Mouse (Mus musculus) spleen, embryonic (tissue): ENCODE data around the gene Pou6f2.

ENCODE experiments used
- CTCF ChIA-PET: fragments of 350-600 bp; sonication (Branson Sonifier 250); formaldehyde crosslinking; loops from one replicate; lab custom pipeline; 2022; lab: Charles Lee

Pou6f2 gene

GRCm38 (mm10) chr13:18397586-18397985, at the start of gene Pou6f2:
Gene Pou6f2 (minus strand): TSS chr13:18397686.
- CTCF ChIA-PET, result no interaction called here

- CTCF ChIA-PET, result no interaction called here
These were observed 42.4 kb upstream of the Pou6f2 start for GRCm38 (mm10) chr13:18439858-18440257.

- CTCF ChIA-PET, result no interaction called here
These were observed 9.8 kb downstream of the Pou6f2 start for GRCm38 (mm10) chr13:18387673-18388072.

- CTCF ChIA-PET, result interaction anchor here (0.6 kb wide), 1 partner anchor 64 kb away, joined by 5 read pairs; no protein-coding TSS in a partner anchor
These were observed 34.1 kb downstream of the Pou6f2 start for GRCm38 (mm10) chr13:18363373-18363772.

GRCm38 (mm10) chr13:18344580-18345333, 52.7 kb downstream of the Pou6f2 start:
- CTCF ChIA-PET, result no interaction called here

GRCm38 (mm10) chr13:18338910-18339501, 58.5 kb downstream of the Pou6f2 start:
- CTCF ChIA-PET, result no interaction called here

DNA sequence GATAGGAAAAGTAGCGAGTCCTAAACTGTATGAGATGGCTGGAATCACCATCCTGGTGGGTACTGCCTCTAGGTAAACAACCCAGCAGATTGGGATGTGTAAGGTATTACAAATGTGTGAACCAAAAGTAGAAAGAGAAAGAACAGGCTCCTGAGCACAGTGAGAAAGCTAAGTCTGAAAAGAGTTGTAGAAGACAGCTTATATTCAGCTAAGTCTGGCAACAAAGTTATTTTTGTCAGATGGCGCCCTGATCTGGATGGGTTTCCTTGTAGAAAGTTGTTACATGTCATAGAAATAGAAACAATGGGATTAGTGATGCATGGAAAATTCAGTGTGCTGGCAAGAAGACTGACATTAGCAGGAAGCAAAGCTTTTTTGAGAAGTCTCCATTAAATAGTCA, 59.5 kb downstream of the Pou6f2 start:
- CTCF ChIA-PET, result no interaction called here

DNA sequence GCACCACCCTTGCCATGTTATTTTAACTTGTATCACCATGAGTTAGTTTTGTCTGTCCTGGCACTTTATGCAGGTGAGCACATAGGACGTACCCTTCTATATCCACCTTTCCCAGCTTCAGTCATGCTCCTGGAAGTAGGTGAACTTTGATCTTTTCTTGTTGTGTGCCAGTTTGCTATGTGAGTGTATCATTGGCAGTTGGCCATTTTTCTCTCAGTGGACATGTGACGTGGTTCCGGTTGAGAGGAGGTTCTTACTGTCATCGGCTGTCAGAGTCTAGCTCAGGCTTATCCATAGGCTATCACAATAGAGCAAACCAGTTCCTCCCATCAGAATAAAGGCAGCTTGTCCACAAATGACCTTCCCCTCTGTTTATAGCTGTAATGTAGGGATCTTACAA, 63.5 kb downstream of the Pou6f2 start:
- CTCF ChIA-PET, result no interaction called here

DNA sequence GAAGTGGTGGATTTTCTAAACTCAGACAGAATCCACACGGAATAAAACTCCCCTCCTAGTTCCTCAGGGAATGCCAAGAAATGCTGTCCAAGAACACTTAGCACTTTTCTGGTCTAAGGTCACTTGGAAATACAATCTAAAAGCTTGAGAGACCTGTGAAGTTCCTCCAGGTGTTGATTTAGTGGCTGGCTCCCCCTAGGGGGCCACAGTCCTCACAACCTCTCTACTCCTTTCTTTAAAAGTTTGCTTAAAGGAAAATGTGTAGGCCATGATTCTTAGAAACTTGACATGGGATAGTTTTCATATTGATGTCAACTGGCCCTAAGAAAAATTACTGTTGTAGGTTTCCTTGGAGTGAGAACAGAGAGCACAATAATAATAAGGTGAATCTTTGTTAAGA, 64.9 kb downstream of the Pou6f2 start:
- CTCF ChIA-PET, result no interaction called here

DNA sequence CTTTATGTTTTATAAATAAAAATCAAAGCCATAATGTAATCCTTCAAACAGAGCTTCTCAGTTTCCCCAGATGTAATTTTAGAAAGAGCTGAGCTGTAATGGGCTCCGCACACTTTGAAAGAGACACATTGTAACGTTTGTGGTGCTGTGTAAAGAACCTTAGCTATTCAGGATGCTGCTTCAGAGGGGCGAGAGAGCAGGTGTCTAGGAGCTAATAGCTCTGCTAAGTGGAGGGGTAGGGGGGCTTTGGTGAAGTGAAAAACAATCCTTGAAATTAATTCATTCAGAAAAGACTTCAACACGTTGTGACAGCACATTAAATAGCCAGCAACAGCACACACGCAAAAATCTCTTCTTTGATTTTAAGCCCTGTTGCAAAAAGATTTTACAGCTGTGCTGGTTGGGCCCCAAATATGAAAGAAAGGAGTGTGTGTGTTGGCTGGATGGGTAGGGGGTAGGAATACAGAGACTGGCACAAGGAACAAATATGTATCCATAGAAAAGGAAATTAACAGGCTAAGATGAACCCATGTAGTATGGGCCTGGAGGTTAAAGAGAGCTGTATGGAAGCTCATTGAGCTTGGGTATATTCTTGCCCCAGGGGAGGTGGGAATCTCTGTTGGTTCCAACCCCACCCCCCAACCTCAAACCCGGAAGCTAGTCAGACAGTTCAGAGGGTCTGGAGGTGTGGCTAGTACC, 73.4 kb downstream of the Pou6f2 start:
- CTCF ChIA-PET, result no interaction called here

DNA sequence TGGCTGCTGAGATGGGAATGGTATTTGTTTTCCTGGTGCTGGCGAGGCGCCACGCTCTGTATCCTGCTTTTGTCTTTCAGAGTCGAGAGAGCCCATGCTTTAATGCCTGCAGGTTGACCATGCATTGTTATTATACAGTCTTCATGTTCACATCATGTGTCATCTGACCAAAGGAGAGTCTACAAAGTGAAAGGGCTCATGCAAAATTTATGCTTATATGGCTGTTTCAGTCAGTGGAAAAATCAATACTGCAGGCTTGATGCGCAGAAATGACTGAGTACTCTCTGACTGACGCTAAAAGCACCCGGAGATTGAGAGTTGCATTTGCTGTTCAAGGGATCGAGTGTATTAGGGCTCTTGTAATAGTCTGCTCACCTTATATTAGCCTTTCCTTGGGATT, 74.1 kb downstream of the Pou6f2 start:
- CTCF ChIA-PET, result no interaction called here

- CTCF ChIA-PET, result no interaction called here
These were observed 84.9 kb downstream of the Pou6f2 start for GRCm38 (mm10) chr13:18312613-18313012.

DNA sequence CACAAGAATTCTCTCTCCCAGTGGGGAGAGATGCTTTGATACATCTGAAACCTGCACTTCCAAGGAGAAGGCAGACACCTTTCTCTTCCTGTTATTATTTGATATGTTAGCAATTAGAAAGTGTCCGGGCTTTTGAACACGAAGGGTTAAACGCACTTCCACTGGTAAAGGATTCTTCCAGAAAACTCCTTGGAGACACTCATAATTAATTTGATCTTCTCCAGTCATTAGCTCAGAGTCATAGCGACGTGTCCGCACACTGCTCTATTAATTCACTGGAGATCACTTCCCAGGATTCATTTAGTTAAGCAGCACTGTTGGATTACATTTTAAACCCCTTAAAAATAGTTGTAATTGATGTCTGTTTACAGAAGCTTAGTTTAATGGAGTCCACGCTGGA, 88.5 kb downstream of the Pou6f2 start:
- CTCF ChIA-PET, result no interaction called here

DNA sequence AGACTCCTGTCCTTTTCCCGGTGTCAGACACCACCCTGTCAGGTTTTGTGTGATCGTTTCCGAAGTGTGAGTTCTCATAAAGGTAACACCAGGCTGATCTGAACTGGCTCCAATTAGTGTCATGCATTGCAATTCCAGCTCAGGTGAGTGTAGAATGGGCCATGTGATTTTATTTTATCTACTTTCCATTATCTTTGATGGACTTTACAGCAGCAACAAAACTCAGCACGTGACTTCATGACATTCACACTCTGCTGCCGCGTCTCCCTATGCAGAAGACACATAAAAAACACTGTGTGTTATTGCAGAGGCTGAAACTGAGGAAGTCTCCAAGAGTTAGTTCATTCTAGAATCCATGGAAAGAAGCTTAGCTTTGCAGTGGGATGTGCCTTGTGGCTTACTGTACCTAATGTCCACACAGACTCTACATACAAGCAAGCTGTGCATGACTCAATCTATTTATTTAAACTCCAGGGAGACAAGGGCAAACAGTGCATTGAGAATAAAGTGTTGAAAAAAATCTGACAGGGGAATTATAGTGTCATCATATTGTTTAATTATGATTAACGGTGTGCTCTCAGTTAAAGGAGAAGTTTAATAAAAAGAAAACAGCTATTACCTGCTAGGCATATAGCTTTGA, 90.9 kb downstream of the Pou6f2 start:
- CTCF ChIA-PET, result interaction anchor here (0.7 kb wide), 1 partner anchor 10 kb away, joined by 3 read pairs; no protein-coding TSS in a partner anchor

DNA sequence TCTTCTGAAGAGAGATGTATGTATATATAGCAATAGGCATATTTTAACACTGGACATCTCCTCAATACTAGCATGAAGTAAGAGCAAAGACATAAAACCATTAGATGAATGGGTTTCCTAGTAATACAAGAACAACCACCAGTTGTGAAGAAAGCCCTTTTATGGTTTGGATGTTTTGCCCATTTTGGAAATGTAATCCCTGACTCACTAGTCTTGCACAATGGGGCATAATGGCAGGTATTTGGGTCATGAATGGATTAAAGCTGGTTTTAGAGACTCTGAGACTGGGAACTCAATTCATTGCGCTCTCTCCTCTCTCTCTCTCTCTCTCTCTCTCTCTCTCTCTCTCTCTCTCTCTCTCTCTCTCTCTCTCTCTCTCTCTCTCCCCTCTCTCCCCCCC, 97.5 kb downstream of the Pou6f2 start:
- CTCF ChIA-PET, result no interaction called here

GRCm38 (mm10) chr13:18293438-18293837, 104.0 kb downstream of the Pou6f2 start:
- CTCF ChIA-PET, result no interaction called here

DNA sequence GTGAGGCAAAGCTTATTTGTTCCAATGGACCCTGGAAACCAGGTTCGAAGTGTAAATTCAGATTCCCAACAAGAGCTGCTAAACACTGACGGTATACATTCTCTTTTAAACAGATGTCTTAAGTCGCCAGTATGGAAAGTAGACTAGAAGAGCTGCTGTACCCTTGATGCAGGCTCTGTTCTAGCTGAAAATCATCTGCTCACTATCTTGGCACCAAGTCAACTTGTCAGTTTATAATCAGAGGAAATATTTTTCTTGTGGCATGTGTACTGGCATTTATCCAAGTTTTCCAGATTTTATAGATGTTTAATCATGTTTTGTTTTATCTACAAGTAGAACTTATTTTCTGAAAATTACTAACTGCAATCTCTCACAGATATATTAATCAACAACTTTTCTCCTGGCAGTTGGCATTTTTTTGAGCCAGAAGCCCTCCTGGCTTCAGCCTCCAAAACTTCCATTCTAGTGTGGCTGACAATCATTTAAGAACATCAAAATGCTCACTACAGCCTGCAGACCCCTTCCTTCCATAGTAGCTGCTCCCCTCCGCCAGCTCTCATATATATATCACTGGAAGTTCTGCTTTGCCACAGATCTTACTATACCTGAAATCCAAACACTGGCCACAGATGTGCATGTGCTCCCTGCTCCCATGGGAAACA, 107.1 kb downstream of the Pou6f2 start:
- CTCF ChIA-PET, result no interaction called here

DNA sequence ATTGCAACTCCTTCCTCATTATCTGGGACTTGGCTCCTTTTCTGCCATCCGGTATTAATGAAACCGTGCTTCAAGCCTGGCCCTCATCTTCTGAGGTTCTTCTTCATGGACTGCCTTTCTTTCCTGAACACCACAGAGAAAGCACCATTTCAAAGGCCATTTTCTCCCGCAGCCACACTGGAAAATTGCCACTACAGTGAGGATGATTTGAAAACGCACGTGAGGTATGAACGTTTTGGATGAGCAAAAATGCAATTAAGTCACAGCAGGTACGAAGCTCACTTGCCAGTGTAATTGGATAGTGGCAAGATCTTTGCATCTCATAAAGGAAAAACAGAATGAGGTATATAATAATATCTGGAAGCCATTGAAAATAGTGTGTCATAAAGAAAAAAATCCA, 110.0 kb downstream of the Pou6f2 start:
- CTCF ChIA-PET, result no interaction called here

- CTCF ChIA-PET, result no interaction called here
These were observed 115.0 kb downstream of the Pou6f2 start for GRCm38 (mm10) chr13:18282361-18282982.

DNA sequence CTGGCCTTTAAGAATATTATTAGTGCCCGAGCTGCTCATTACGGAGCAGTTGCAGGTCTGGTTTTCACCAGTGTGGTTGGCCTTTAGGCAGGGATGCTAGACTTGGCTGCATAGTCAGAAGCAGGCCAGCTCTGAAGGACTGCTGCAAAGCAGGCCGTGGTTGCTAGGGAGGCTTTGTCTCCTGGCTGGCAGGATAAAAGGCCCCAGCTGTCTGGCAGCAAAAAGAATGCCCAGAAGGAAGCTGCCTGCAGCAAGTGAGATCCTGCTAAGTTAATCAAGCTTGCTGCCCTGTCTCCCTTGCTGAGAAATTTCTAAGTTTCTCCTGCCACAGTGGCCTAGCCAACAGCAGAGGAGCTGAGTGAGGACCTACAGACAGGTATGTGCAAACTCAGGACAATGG, 116.4 kb downstream of the Pou6f2 start:
- CTCF ChIA-PET, result no interaction called here

DNA sequence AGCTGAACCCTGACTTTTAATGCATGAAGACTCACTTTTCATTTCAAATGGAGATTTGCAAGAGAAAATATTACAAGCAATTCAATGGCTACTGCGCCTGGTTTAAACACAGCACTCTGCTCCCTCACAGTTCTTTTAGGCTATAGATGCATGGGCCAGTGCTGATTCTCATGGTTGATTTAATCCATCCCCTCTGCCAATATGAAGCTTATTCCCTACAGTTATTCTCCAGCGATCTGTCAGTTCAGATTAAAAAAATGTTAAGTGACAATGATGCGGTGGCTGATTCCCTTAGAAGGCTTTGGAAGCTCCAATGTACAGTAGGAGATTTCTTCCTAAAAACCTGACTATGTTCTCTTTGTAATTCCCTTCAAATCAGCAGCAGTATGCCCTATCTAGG, 144.4 kb downstream of the Pou6f2 start:
- CTCF ChIA-PET, result no interaction called here
